Mouse (Mus musculus): ENCODE results near the gene Smarcc2. TPM values are rescaled to one million over a fixed set of nuclear protein-coding genes. Genes with fewer than 3 reads are reported as not detected.
"Not testable (repeated sequence)": the region's sequence is repeated elsewhere in the genome, so short reads cannot be mapped to it uniquely, and the experiment has no call there.

Smarcc2 gene
- polyA plus RNA-seq, 2 experiments: 98.0 to 216 TPM

GRCm38 (mm10) chr10:128489380-128489779, 30.3 kb downstream of the Smarcc2 start:
- no peak for TF ChIP-seq POLR2A (IDR thresholded peaks at IDR 0.05; ENCODE audit: borderline replicate concordance, extremely low read depth, insufficient read depth, insufficient read length)
- Histone ChIP-seq H3K9me3 (ENCODE audit: control insufficient read depth, low read length) (no peaks in the 10 kb centered on the region), H3K27me3 (ENCODE audit: control insufficient read depth, insufficient read depth, low read length) (no peaks in the 10 kb centered on the region), H3K9ac (ENCODE audit: low read depth, low read length, severe bottlenecking) (no peak overlapping the region), H3K27ac (replicated peaks; ENCODE audit: low read depth, low read length) (no peak overlapping the region), H3K4me1 (ENCODE audit: control insufficient read depth, insufficient read depth, low read length) (peaks cover 10% of the 10 kb centered on the region; the same call in 1 of the 2 replicates), H3K4me2 (replicated peaks; ENCODE audit: low read depth, low read length, severe bottlenecking) (no peak overlapping the region), H3K4me3 (replicated peaks; ENCODE audit: low read length) (no peak overlapping the region), H3K36me3 (ENCODE audit: control insufficient read depth, insufficient read depth, low read length) (peaks cover 72% of the 10 kb centered on the region)
- ATAC-seq (ENCODE audit: low FRiP score, low read depth) (no peak), DNase-seq (ENCODE audit: low spot score) (no peak)
- WGBS: 72% methylated on average over 5 of the region's 5 CpGs

GRCm38 (mm10) chr10:128489785-128490184, 30.7 kb downstream of the Smarcc2 start:
- Histone ChIP-seq H3K4me1 (ENCODE audit: control insufficient read depth, insufficient read depth, low read length) (peaks cover 13% of the 10 kb centered on the region), H3K27ac (replicated peaks; ENCODE audit: low read depth, low read length) (no peak overlapping the region; the same call in 1 of the 2 replicates), H3K9me3 (ENCODE audit: control insufficient read depth, low read length) (no peaks in the 10 kb centered on the region), H3K4me2 (replicated peaks; ENCODE audit: low read depth, low read length, severe bottlenecking) (no peak overlapping the region), H3K4me3 (replicated peaks; ENCODE audit: low read length) (no peak overlapping the region), H3K36me3 (ENCODE audit: control insufficient read depth, insufficient read depth, low read length) (peaks cover 68% of the 10 kb centered on the region), H3K27me3 (ENCODE audit: control insufficient read depth, insufficient read depth, low read length) (no peaks in the 10 kb centered on the region), H3K9ac (ENCODE audit: low read depth, low read length, severe bottlenecking) (no peak overlapping the region)
- no peak for ATAC-seq (ENCODE audit: low FRiP score, low read depth)
- TF ChIP-seq POLR2A (IDR thresholded peaks at IDR 0.05; ENCODE audit: borderline replicate concordance, extremely low read depth, insufficient read depth, insufficient read length): no peak
- no peak for DNase-seq (ENCODE audit: low spot score)
- WGBS: 49% methylated on average over 4 of the region's 4 CpGs

- Histone ChIP-seq H3K4me3 (replicated peaks; ENCODE audit: low read length) (no peak overlapping the region), H3K9ac (ENCODE audit: low read depth, low read length, severe bottlenecking) (no peak overlapping the region), H3K27me3 (ENCODE audit: control insufficient read depth, insufficient read depth, low read length) (no peaks in the 10 kb centered on the region), H3K9me3 (ENCODE audit: control insufficient read depth, low read length) (no peaks in the 10 kb centered on the region), H3K4me2 (replicated peaks; ENCODE audit: low read depth, low read length, severe bottlenecking) (no peak overlapping the region), H3K36me3 (ENCODE audit: control insufficient read depth, insufficient read depth, low read length) (peaks cover 65% of the 10 kb centered on the region), H3K27ac (replicated peaks; ENCODE audit: low read depth, low read length) (no peak overlapping the region; the same call in 1 of the 2 replicates), H3K4me1 (ENCODE audit: control insufficient read depth, insufficient read depth, low read length) (peaks cover 17% of the 10 kb centered on the region)
- no peak for TF ChIP-seq POLR2A (IDR thresholded peaks at IDR 0.05; ENCODE audit: borderline replicate concordance, extremely low read depth, insufficient read depth, insufficient read length)
- 61% methylated on average over 5 of the region's 5 CpGs for WGBS
- DNase-seq (ENCODE audit: low spot score) (peak; percentile 32), ATAC-seq (ENCODE audit: low FRiP score, low read depth) (no peak)
Observed at GRCm38 (mm10) chr10:128490232-128490631, 31.2 kb downstream of the Smarcc2 start.

- ATAC-seq (ENCODE audit: low FRiP score, low read depth) (no peak), DNase-seq (ENCODE audit: low spot score) (no peak)
- H3K4me1 ChIP-seq (ENCODE audit: control insufficient read depth, insufficient read depth, low read length): peaks cover 17% of the 10 kb centered on the region
- H3K9ac ChIP-seq (ENCODE audit: low read depth, low read length, severe bottlenecking): no peak overlapping the region
- H3K4me2 ChIP-seq (replicated peaks; ENCODE audit: low read depth, low read length, severe bottlenecking): peak overlapping the region; percentile 66; the same call in 1 of the 2 replicates
- peaks cover 58% of the 10 kb centered on the region for H3K36me3 ChIP-seq (ENCODE audit: control insufficient read depth, insufficient read depth, low read length)
- H3K27me3 ChIP-seq (ENCODE audit: control insufficient read depth, insufficient read depth, low read length): no peaks in the 10 kb centered on the region
- no peak for TF ChIP-seq POLR2A (IDR thresholded peaks at IDR 0.05; ENCODE audit: borderline replicate concordance, extremely low read depth, insufficient read depth, insufficient read length)
- H3K27ac ChIP-seq (replicated peaks; ENCODE audit: low read depth, low read length): no peak overlapping the region
- H3K4me3 ChIP-seq (replicated peaks; ENCODE audit: low read length): no peak overlapping the region
- no peaks in the 10 kb centered on the region for H3K9me3 ChIP-seq (ENCODE audit: control insufficient read depth, low read length)
- 59% methylated on average over 4 of the region's 5 CpGs for WGBS
Observed at GRCm38 (mm10) chr10:128490912-128491311, 31.9 kb downstream of the Smarcc2 start.

GRCm38 (mm10) chr10:128491495-128491894, 32.4 kb downstream of the Smarcc2 start:
- WGBS: 65% methylated on average over 6 of the region's 6 CpGs
- H3K27ac ChIP-seq (replicated peaks; ENCODE audit: low read depth, low read length): no peak overlapping the region
- no peak overlapping the region for H3K9ac ChIP-seq (ENCODE audit: low read depth, low read length, severe bottlenecking)
- H3K4me3 ChIP-seq (replicated peaks; ENCODE audit: low read length): peak overlapping the region; percentile 79
- peak overlapping the region; percentile 66 for H3K4me2 ChIP-seq (replicated peaks; ENCODE audit: low read depth, low read length, severe bottlenecking)
- TF ChIP-seq POLR2A (IDR thresholded peaks at IDR 0.05; ENCODE audit: borderline replicate concordance, extremely low read depth, insufficient read depth, insufficient read length): no peak
- ATAC-seq (ENCODE audit: low FRiP score, low read depth) (no peak), DNase-seq (ENCODE audit: low spot score) (no peak)
- peaks cover 53% of the 10 kb centered on the region for H3K36me3 ChIP-seq (ENCODE audit: control insufficient read depth, insufficient read depth, low read length)
- no peaks in the 10 kb centered on the region for H3K9me3 ChIP-seq (ENCODE audit: control insufficient read depth, low read length)
- H3K27me3 ChIP-seq (ENCODE audit: control insufficient read depth, insufficient read depth, low read length): no peaks in the 10 kb centered on the region
- peaks cover 17% of the 10 kb centered on the region for H3K4me1 ChIP-seq (ENCODE audit: control insufficient read depth, insufficient read depth, low read length)

GRCm38 (mm10) chr10:128492051-128492450, 33.0 kb downstream of the Smarcc2 start:
- H3K4me3 ChIP-seq (replicated peaks; ENCODE audit: low read length): peak overlapping the region; percentile 79
- H3K9ac ChIP-seq (ENCODE audit: low read depth, low read length, severe bottlenecking): peak overlapping the region; percentile 76
- H3K4me2 ChIP-seq (replicated peaks; ENCODE audit: low read depth, low read length, severe bottlenecking): peak overlapping the region; percentile 66
- not testable (repeated sequence) for H3K27me3 ChIP-seq (ENCODE audit: control insufficient read depth, insufficient read depth, low read length); ATAC-seq (ENCODE audit: low FRiP score, low read depth); H3K9me3 ChIP-seq (ENCODE audit: control insufficient read depth, low read length); DNase-seq (ENCODE audit: low spot score)
- 72% methylated on average over 8 of the region's 8 CpGs for WGBS
- peaks cover 49% of the 10 kb centered on the region for H3K36me3 ChIP-seq (ENCODE audit: control insufficient read depth, insufficient read depth, low read length)
- H3K27ac ChIP-seq (replicated peaks; ENCODE audit: low read depth, low read length): peak overlapping the region; percentile 97; the same call in 1 of the 2 replicates
- H3K4me1 ChIP-seq (ENCODE audit: control insufficient read depth, insufficient read depth, low read length): peaks cover 17% of the 10 kb centered on the region
